ENCODE assay signal across 10 mouse cellular contexts in the genomic region with DNA sequence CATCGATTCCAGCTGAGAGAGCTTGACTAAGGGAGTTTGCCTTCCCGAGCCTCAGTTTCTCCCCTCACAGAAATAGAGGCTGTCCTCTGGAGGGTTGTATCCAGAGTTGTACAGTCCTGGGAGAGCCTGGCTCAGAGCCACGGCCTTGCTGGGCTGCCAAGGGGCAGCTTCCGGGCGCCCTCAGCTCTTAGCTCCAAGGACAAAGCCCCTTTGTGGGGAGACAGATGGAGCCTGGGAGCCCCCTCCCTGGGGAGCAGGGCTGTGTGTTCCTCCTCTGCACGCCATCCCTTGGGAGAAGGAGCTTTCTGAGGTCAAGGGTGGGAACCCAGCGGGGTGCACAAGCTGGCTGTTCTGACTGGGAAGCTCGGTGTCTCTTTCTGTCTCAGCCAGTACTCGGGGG. TPM values are rescaled to one million over a fixed set of nuclear protein-coding genes. Genes with fewer than 3 reads are reported as not detected.
DNase-seq lines count a peak whose midpoint lies in the region; ATAC-seq and TF ChIP-seq lines count a peak whose summit lies in the region.
"Had no signal": no experiment of that assay in that cellular context is flagged by ENCODE, and none has a peak within 500 bp of the region (broad histone marks: within the 10 kb centered on the region; RNA-seq: fewer than 3 reads in every experiment).

No protein-coding gene starts in this region.

- ATAC-seq in heart, embryonic 14.5 days (ENCODE audit: insufficient number of reproducible peaks, insufficient read depth, low FRiP score, low read depth): no peak
- peak; percentile 74 for ATAC-seq in forebrain, embryonic 14.5 days
- ATAC-seq in limb, embryonic 11.5 days (ENCODE audit: insufficient number of reproducible peaks, low FRiP score, low TSS enrichment, low read depth): no peak
- no peak for ATAC-seq in megakaryocyte-erythroid progenitor cell, adult 5-6 weeks (replicated peaks; ENCODE audit: low FRiP score, low TSS enrichment, poor library complexity, severe bottlenecking)
- ATAC-seq: Patski had no signal

- peak overlapping the region in 1 of 2 experiments; percentile 2; a peak in 1 of 4 replicates for H3K27ac ChIP-seq in heart, embryonic 14.5 days (replicated peaks in 1 of 2; ENCODE audit: control insufficient read depth in 1 of 2, insufficient read depth in 1 of 2, low read depth in 2 of 2, low read length in 2 of 2)
- H3K27ac ChIP-seq in forebrain, embryonic 14.5 days (ENCODE audit: low read depth, low read length): peak overlapping the region; percentile 77
- H3K27ac ChIP-seq in limb, embryonic 11.5 days (replicated peaks; ENCODE audit: low read depth, low read length): 0 out of 2 replicates have a peak overlapping the region, but pooled peaks have one; percentile 5
- H3K27ac ChIP-seq in thymus, adult 2 months (ENCODE audit: control insufficient read depth, insufficient read depth, low read length): no peak overlapping the region

- H3K4me2 ChIP-seq in heart, embryonic 14.5 days (ENCODE audit: low read length): no peak overlapping the region
- H3K4me2 ChIP-seq in forebrain, embryonic 14.5 days (ENCODE audit: low read length): 0 out of 2 replicates have a peak overlapping the region, but pooled peaks have one; percentile 16
- H3K4me2 ChIP-seq in limb, embryonic 11.5 days (ENCODE audit: low read depth, severe bottlenecking): no peak overlapping the region

- TF ChIP-seq POLR2A in thymus, adult 2 months (IDR thresholded peaks at IDR 0.05; ENCODE audit: control insufficient read depth, extremely low read depth, insufficient read depth, low read length, poor library complexity): no peak

- no peak overlapping the region for H3K4me3 ChIP-seq in heart, embryonic 14.5 days (ENCODE audit: control insufficient read depth in 1 of 2, insufficient read depth in 1 of 2, low read depth in 1 of 2, low read length in 2 of 2)
- H3K4me3 ChIP-seq in forebrain, embryonic 14.5 days (ENCODE audit: low read depth, low read length): no peak overlapping the region
- no peak overlapping the region for H3K4me3 ChIP-seq in limb, embryonic 11.5 days (ENCODE audit: low read depth, low read length)
- no peak overlapping the region for H3K4me3 ChIP-seq in thymus, adult 2 months (ENCODE audit: control insufficient read depth, insufficient read depth, low read length)

- H3K4me1 ChIP-seq in heart, embryonic 14.5 days (ENCODE audit: control insufficient read depth in 2 of 2, insufficient read depth in 2 of 2, low read length in 2 of 2): peaks cover 32 to 49% of the 10 kb centered on the region in 2 experiments
- peaks cover 45% of the 10 kb centered on the region for H3K4me1 ChIP-seq in forebrain, embryonic 14.5 days (ENCODE audit: control insufficient read depth, insufficient read depth, low read length)
- peaks cover 29% of the 10 kb centered on the region for H3K4me1 ChIP-seq in limb, embryonic 11.5 days (ENCODE audit: control insufficient read depth, insufficient read depth, low read length)
- peaks cover 5% of the 10 kb centered on the region; the same call in 1 of the 2 replicates for H3K4me1 ChIP-seq in thymus, adult 2 months (replicated peaks; ENCODE audit: control insufficient read depth, insufficient read depth, low read length)

- H3K9ac ChIP-seq in heart, embryonic 14.5 days (ENCODE audit: low read length): peak overlapping the region; percentile 27; the same call in 1 of the 2 replicates
- H3K9ac ChIP-seq in forebrain, embryonic 14.5 days (ENCODE audit: low read length): peak overlapping the region; percentile 51; the same call in 1 of the 2 replicates
- no peak overlapping the region for H3K9ac ChIP-seq in limb, embryonic 11.5 days (ENCODE audit: low read length)

- no peak for TF ChIP-seq CTCF in thymus, adult 2 months (IDR thresholded peaks at IDR 0.05; ENCODE audit: borderline replicate concordance, control insufficient read depth, extremely low read depth, insufficient read depth, low read length, poor library complexity)

- H3K27me3 ChIP-seq in heart, embryonic 14.5 days (ENCODE audit: control insufficient read depth, insufficient read depth, low read length): no peaks in the 10 kb centered on the region
- H3K27me3 ChIP-seq in forebrain, embryonic 14.5 days (replicated peaks; ENCODE audit: control insufficient read depth, insufficient read depth, low read length): no peaks in the 10 kb centered on the region
- no peaks in the 10 kb centered on the region for H3K27me3 ChIP-seq in limb, embryonic 11.5 days (ENCODE audit: control insufficient read depth, insufficient read depth, low read length)
- H3K27me3 ChIP-seq in thymus, adult 2 months (ENCODE audit: control insufficient read depth, insufficient read depth, low read length): no peaks in the 10 kb centered on the region
- H3K27me3 ChIP-seq: Patski had no signal

- H3K36me3 ChIP-seq in heart, embryonic 14.5 days (ENCODE audit: control insufficient read depth, insufficient read depth, low read length): no peaks in the 10 kb centered on the region
- peaks cover 38% of the 10 kb centered on the region for H3K36me3 ChIP-seq in forebrain, embryonic 14.5 days (ENCODE audit: control insufficient read depth, insufficient read depth, low read length)
- H3K36me3 ChIP-seq in limb, embryonic 11.5 days (ENCODE audit: control insufficient read depth, insufficient read depth, low read length): peaks cover 3% of the 10 kb centered on the region
- H3K36me3 ChIP-seq in thymus, adult 2 months (ENCODE audit: control insufficient read depth, insufficient read depth, low read length): no peaks in the 10 kb centered on the region

- no peak for DNase-seq in heart, adult 9 months (ENCODE audit: low spot score in 2 of 2)
- peak; percentile 78 for DNase-seq in Muller cell, postnatal 12 days (ENCODE audit: inconsistent ontology term)
- DNase-seq in forebrain, embryonic 14.5 days (ENCODE audit: low spot score): peak; percentile 78
- DNase-seq in limb, embryonic 11.5 days (ENCODE audit: low spot score): no peak
- DNase-seq in spleen, adult 12 weeks (ENCODE audit: low spot score): no peak
- no peak for DNase-seq in thymus, adult 2 months

- whole genome bisulfite sequencing in heart, embryonic 14.5 days: 59% methylated on average over 9 of the region's 9 CpGs
- WGBS in forebrain, embryonic 14.5 days: 35% methylated on average over 9 of the region's 9 CpGs
- 88% methylated on average over 9 of the region's 9 CpGs for WGBS in limb, embryonic 11.5 days
- WGBS in thymus, adult 2 months: 91% methylated on average over 9 of the region's 9 CpGs

- no peaks in the 10 kb centered on the region for H3K9me3 ChIP-seq in heart, embryonic 14.5 days (ENCODE audit: control insufficient read depth, low read length)
- H3K9me3 ChIP-seq in forebrain, embryonic 14.5 days (replicated peaks; ENCODE audit: control insufficient read depth, low read length): no peaks in the 10 kb centered on the region
- H3K9me3 ChIP-seq in limb, embryonic 11.5 days (ENCODE audit: control insufficient read depth, low read length): no peaks in the 10 kb centered on the region
- H3K9me3 ChIP-seq: megakaryocyte, embryonic 14.5 days had no signal

RNA-seq across cellular contexts. Expression of gene Src, which starts 14.2 kb away (rescaled TPM):
- polyA plus RNA-seq in heart, embryonic 14.5 days (2014; fragmentation: Nextera tagmentation; extraction: Ambion mirVana): 4.2 and 6.7 TPM in 2 replicates
- 30.1 and 31.0 TPM in 2 replicates for polyA plus RNA-seq in forebrain, embryonic 14.5 days (2014; fragmentation: Nextera tagmentation; extraction: Ambion mirVana)
- polyA plus RNA-seq in limb, embryonic 11.5 days (2014; fragmentation: Nextera tagmentation; extraction: Ambion mirVana): 13.2 and 18.5 TPM in 2 replicates
- 0.42 TPM in 1 of 2 replicates, not detected in the other for total RNA-seq in megakaryocyte-erythroid progenitor cell, adult 5-6 weeks (2014; fragmentation: Nextera tagmentation)
- total RNA-seq in megakaryocyte-erythroid progenitor cell, adult 5-6 weeks (2017): 0.75 and 1.3 TPM in 2 replicates
- polyA plus RNA-seq in thymus, adult 2 months (2012; rRNA removed): 24.6 and 25.1 TPM in 2 replicates

Comparison
In these comparisons a context has a peak if more than half of its experiments do, and no peak if none do; other contexts are left out.
1. DNase-seq: peak in Muller cell, postnatal 12 days (single experiment) and forebrain, embryonic 14.5 days (single experiment); none in heart, adult 9 months (0 of 2), limb, embryonic 11.5 days (single experiment), spleen, adult 12 weeks (single experiment) and thymus, adult 2 months (single experiment).